Mouse (Mus musculus) embryonic facial prominence, embryonic 13.5 days (tissue): ENCODE measurements around the gene Cntnap2. TPM values are rescaled to one million over a fixed set of nuclear protein-coding genes. Genes with fewer than 3 reads are reported as not detected.

Source experiments
- ATAC-seq: fragments of 200-750 bp; cut with Nextera tagmentation; 2 replicates; pipeline ENCODE4 v1.8.0; 2017; ENCODE audit warnings: low read depth; ENCODE audit not compliant: insufficient number of reproducible peaks, insufficient read depth, low FRiP score, low TSS enrichment
- H3K27ac ChIP-seq: fragments of 300-500 bp; sonication (generic); 2 replicates; pipeline ENCODE4 v1.5.1; 2015; ENCODE audit warnings: moderate library complexity, mild to moderate bottlenecking, inconsistent platforms
- H3K27me3 ChIP-seq: fragments of 300-500 bp; sonication (generic); 2 replicates; pipeline ENCODE4 v1.6.1; 2015; ENCODE audit warnings: mild to moderate bottlenecking, inconsistent platforms
- H3K36me3 ChIP-seq: fragments of 300-500 bp; sonication (generic); 2 replicates; pipeline ENCODE4 v1.6.1; 2015; ENCODE audit warnings: mild to moderate bottlenecking, inconsistent platforms
- H3K4me1 ChIP-seq: fragments of 300-500 bp; sonication (generic); 2 replicates; pipeline ENCODE4 v1.6.1; 2015; ENCODE audit warnings: inconsistent platforms
- H3K4me2 ChIP-seq: fragments of 300-500 bp; sonication (generic); 2 replicates; pipeline ENCODE4 v1.6.1; 2015; ENCODE audit warnings: moderate library complexity, mild to moderate bottlenecking, inconsistent platforms
- H3K4me3 ChIP-seq: fragments of 300-500 bp; sonication (generic); 2 replicates; pipeline ENCODE4 v1.5.1; 2015; ENCODE audit warnings: mild to moderate bottlenecking, inconsistent platforms
- H3K9ac ChIP-seq: fragments of 300-500 bp; sonication (generic); 2 replicates; pipeline ENCODE4 v1.6.1; 2015; ENCODE audit warnings: mild to moderate bottlenecking, inconsistent platforms
- H3K9me3 ChIP-seq: fragments of 300-500 bp; sonication (generic); 2 replicates; pipeline ENCODE4 v1.6.1; 2016; ENCODE audit warnings: inconsistent platforms
- WGBS: fragments of 180-500 bp; shearing (Covaris S2); methylation state at CpG from one replicate; pipeline ENCODE4 v1.1.7; 2015; ENCODE audit warnings: mixed read lengths; 5-methylcytosine and 5-hydroxymethylcytosine counted together
- polyA plus RNA-seq: library from polyadenylated mRNA; unstranded; fragments of >200 nt; fragmentation: Nextera tagmentation; extraction: Ambion mirVana; gene quantifications from 2 replicates; pipeline ENCODE4 v1.2.1, GENCODE M21; 2015

The Cntnap2 gene
- polyA plus RNA-seq, 1 experiment from 2014 or later = 3.1 TPM

DNA sequence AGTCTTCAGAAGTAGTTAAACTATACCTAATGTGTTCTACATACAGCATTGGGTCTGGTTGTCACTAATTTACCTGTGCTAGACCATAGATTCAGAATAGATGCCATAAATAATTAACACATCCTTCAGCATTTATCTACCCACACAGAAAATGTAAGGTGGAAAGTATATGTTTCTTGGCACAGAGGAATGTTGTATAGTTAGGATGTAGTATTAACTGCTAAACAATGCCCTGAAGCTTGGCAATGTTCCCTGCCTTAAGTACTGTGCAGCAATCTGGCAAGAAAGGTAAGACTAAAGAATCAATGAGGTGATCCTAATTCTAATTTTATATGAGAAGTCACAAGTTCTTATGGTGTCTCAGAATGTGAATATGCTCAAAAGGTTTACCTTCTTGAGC, 529.9 kb downstream of the Cntnap2 start:
- no peak for ATAC-seq
- Histone ChIP-seq H3K36me3 (no peaks in the 10 kb centered on the region), H3K4me1 (no peaks in the 10 kb centered on the region), H3K27me3 (no peaks in the 10 kb centered on the region), H3K4me2 (no peak overlapping the region), H3K4me3 (no peak overlapping the region), H3K9ac (no peak overlapping the region), H3K27ac (no peak overlapping the region), H3K9me3 (no peaks in the 10 kb centered on the region)

DNA sequence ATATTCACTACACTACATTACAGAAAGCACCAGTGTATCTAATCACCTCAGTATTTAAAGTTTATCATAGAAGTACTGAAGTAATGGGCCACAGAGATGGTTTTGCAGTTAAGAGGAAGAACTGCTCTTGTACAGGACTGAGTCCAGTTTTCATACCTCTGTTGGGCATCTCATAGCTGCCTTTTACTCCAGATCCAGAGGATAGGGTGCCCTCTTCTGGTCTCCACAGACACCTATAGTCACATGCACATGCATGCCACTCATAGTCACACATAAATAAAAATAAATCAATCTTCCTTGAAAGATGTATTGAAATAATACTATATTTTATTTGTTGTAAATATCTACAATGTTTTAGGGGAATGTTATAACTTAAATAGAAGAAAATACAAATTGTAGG, 587.9 kb downstream of the Cntnap2 start:
- no peak overlapping the region for H3K27ac ChIP-seq
- ATAC-seq = no peak
- no peaks in the 10 kb centered on the region for H3K9me3 ChIP-seq
- no peaks in the 10 kb centered on the region for H3K27me3 ChIP-seq
- H3K36me3 ChIP-seq = no peaks in the 10 kb centered on the region
- H3K4me3 ChIP-seq = no peak overlapping the region
- H3K4me2 ChIP-seq = no peak overlapping the region
- no peaks in the 10 kb centered on the region for H3K4me1 ChIP-seq
- no peak overlapping the region for H3K9ac ChIP-seq

DNA sequence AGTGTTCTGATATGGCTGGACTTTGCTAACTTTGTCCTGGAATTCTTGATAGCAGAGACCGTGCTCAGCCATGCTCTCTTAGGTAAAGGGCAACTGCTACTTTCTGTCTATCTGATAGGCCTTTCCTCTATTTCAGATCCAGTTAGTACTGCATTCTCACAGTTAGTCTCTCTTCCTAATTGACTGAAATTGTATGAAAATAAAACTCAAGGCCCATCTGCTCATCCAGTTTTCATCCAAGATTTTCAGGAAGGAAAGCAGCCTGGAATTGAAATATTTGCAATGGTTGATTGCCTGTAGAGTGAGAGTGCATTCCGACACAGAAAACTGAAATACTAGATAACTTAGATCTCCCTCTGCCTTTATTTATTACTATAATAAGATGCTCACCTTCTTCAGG, 589.3 kb downstream of the Cntnap2 start:
- Histone ChIP-seq H3K27ac (no peak overlapping the region), H3K36me3 (no peaks in the 10 kb centered on the region), H3K27me3 (no peaks in the 10 kb centered on the region), H3K9ac (no peak overlapping the region), H3K9me3 (no peaks in the 10 kb centered on the region), H3K4me3 (no peak overlapping the region), H3K4me1 (no peaks in the 10 kb centered on the region), H3K4me2 (no peak overlapping the region)
- WGBS = 77% methylated on average over 2 of the region's 2 CpGs
- ATAC-seq = no peak

DNA sequence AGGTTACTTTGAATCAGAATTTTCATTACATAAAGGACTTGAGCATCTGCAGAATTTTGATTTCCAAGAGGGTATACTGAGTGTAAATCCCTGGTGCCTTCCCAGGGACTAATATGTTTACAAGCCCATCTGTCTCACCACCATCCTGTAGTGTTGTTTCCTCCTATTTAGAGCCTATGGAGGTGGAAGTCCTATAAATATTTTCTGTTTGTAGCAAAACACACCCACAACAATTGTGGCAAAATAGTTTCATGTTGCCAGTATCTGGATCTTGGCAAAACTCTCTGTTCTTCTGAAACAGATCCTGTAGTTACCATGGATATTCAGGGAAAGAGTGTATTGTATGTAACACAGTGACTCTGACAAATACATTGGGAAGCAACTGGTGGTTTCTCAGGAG, 641.1 kb downstream of the Cntnap2 start:
- H3K36me3 ChIP-seq = no peaks in the 10 kb centered on the region
- H3K4me1 ChIP-seq = no peaks in the 10 kb centered on the region
- no peak overlapping the region for H3K4me3 ChIP-seq
- H3K27ac ChIP-seq = no peak overlapping the region
- H3K9ac ChIP-seq = no peak overlapping the region
- H3K4me2 ChIP-seq = no peak overlapping the region
- no peaks in the 10 kb centered on the region for H3K27me3 ChIP-seq
- no peak for ATAC-seq
- no peaks in the 10 kb centered on the region for H3K9me3 ChIP-seq

DNA sequence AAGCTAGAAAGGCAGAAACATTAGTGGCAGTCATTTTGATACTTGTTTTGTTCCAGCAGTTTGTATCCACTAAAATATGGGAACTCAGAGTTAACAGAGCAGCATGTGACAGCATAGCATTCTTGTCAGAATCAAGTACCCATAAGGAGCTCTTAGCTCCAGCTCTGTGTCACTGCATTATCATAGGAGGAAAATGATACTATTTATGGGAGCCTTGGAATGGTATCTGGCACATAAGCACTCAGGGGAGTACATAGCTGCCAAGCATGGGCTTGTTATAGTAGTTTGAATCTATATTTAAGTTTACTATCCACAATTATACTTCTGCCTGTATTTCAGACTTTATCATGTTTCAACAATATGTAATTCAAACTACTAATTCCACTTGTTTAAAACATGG, 732.5 kb downstream of the Cntnap2 start:
- no peaks in the 10 kb centered on the region for H3K27me3 ChIP-seq
- ATAC-seq = no peak
- H3K27ac ChIP-seq = no peak overlapping the region

DNA sequence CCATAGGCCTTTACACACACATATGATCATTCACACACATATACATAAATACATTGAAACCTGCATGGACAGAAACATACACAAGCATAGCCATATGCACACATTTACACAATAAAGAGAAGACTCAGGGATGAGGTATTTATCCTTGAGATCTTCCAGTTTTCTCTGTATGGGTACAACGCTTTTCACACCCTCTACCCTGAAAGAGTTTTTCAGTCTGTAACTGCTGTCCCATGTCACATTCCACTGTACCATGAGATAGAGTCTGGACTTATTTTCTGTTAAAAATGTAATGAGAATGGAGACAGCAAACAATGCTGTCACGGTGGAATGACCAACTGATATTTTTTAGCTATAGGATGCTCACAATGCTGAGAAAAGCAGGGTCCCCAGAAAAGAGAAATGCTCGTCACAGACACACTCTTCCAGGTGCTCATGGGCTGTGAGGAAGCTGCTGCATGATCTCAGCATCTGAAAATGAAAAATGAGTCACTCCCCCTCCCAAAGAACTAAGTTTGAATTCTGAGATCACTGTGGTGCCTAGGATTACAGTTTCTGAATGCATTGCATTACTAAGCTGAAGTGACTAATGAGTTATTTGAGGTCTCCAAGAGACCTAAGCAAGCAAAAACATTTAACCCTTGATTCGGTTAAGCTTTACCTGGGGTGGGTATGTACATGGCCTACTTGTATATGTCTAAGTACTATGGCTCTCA, 782.6 kb downstream of the Cntnap2 start:
- H3K9ac ChIP-seq = no peak overlapping the region
- H3K4me1 ChIP-seq = no peaks in the 10 kb centered on the region
- no peak overlapping the region for H3K4me2 ChIP-seq
- no peaks in the 10 kb centered on the region for H3K27me3 ChIP-seq
- no peak overlapping the region for H3K4me3 ChIP-seq
- no peak for ATAC-seq
- no peak overlapping the region for H3K27ac ChIP-seq
- H3K9me3 ChIP-seq = no peaks in the 10 kb centered on the region
- WGBS = 80% methylated on average over 4 of the region's 4 CpGs
- no peaks in the 10 kb centered on the region for H3K36me3 ChIP-seq

More for the DNA sequence above, 732.5 kb downstream of the Cntnap2 start:
- H3K4me3 ChIP-seq = no peak overlapping the region
- H3K9ac ChIP-seq = no peak overlapping the region
- H3K4me2 ChIP-seq = no peak overlapping the region
- H3K36me3 ChIP-seq = no peaks in the 10 kb centered on the region
- H3K4me1 ChIP-seq = peaks cover 2% of the 10 kb centered on the region; the same call in 1 of the 2 replicates
- H3K9me3 ChIP-seq = no peaks in the 10 kb centered on the region

DNA sequence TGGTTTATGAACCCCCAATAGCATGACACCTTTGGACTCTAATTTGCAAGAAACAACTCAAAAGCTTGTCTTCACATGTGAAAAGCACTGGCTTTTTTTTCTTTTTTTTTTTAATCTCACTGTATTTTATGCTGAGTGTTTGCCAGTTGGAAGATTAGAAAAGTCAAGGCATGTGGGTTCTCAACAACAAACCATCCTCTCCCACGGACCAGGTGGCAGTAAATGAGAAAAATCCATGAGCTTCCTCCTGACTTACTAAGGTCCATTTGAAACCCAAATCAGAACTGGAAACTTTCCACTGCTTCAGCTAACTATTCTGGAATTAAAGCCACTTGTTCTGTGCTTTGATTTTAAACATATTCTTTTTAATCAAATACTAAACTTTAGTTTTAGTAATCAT, 784.6 kb downstream of the Cntnap2 start:
- WGBS = 47% methylated on average over 1 of the region's 1 CpGs
- no peaks in the 10 kb centered on the region for H3K27me3 ChIP-seq
- H3K4me3 ChIP-seq = no peak overlapping the region
- H3K9me3 ChIP-seq = no peaks in the 10 kb centered on the region
- H3K9ac ChIP-seq = no peak overlapping the region
- H3K4me1 ChIP-seq = no peaks in the 10 kb centered on the region
- no peak overlapping the region for H3K27ac ChIP-seq
- no peak for ATAC-seq
- no peaks in the 10 kb centered on the region for H3K36me3 ChIP-seq
- H3K4me2 ChIP-seq = no peak overlapping the region

DNA sequence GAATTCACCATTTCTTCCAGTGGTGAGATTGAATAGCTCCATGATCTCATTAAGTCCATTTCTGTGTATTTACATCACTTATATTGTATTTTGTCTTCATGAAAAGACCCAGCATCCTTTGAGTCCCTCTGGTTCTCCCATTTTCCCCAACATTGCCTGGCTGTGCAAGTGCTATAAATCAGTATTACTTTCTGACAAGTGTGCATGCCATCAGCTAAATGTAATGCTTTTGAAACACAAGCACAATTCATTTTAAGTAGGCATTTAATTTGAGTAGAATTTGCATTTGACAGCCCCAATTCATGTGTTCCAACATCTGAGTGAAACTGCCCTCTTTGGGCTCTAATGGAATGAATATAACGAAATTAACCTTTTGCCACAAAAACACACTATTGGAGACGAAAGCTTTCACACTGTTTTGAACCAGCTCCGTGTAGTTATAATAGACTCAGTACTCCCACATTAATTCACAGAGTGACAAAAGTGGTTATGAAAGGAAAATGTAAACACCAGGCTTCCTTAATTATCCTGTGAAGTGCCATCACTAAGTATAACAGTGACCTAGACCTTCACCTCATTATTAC, 812.3 kb downstream of the Cntnap2 start:
- Histone ChIP-seq H3K27ac (no peak overlapping the region), H3K9me3 (no peaks in the 10 kb centered on the region), H3K4me2 (no peak overlapping the region), H3K27me3 (no peaks in the 10 kb centered on the region), H3K4me1 (no peaks in the 10 kb centered on the region), H3K9ac (no peak overlapping the region), H3K36me3 (no peaks in the 10 kb centered on the region), H3K4me3 (no peak overlapping the region)
- ATAC-seq = no peak
- 75% methylated on average over 3 of the region's 3 CpGs for WGBS

DNA sequence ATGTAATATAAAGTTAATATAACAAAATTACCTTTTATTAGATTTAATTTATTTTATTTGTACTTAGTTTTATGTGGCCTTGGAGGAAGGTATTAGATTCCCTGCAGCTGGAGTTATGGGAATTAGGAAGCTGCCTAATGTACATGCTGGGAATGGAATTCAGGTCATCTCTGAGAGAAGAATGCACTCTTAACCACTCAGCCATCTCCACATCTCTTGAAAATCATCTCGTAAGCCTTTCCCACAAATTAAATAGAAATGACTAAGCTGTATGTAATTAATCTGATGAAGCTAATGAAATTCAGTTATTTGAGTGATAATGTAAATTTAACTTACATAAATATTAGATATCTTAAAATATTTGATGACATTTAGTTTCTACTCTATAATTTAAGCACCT, 826.3 kb downstream of the Cntnap2 start:
- Histone ChIP-seq H3K9ac (no peak overlapping the region), H3K4me2 (no peak overlapping the region), H3K27ac (no peak overlapping the region), H3K4me1 (no peaks in the 10 kb centered on the region), H3K27me3 (no peaks in the 10 kb centered on the region), H3K36me3 (no peaks in the 10 kb centered on the region), H3K4me3 (no peak overlapping the region), H3K9me3 (no peaks in the 10 kb centered on the region)
- ATAC-seq = no peak
- 67% methylated on average over 1 of the region's 1 CpGs for WGBS

DNA sequence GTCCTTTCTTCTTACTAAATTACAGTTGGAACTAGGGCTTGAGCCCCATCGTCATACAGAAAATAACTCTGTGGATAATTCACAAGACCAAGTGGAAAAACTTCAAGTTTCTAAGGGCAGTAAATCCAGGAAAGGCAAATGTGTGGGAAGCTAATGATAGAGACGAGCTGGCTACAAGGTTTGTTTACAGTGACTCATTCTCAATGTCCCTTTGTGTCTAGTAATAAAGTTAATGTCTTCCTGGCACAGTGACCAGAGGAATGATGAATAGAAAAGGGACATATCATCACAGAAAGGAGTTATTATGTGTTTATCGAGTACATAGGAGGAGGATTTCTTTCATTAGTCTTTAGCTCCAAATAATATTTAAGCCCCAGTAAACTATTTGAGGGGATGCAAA, 828.7 kb downstream of the Cntnap2 start:
- no peak overlapping the region for H3K4me3 ChIP-seq
- ATAC-seq = no peak
- H3K9me3 ChIP-seq = no peaks in the 10 kb centered on the region
- WGBS = 75% methylated on average over 3 of the region's 3 CpGs
- no peaks in the 10 kb centered on the region for H3K36me3 ChIP-seq
- no peaks in the 10 kb centered on the region for H3K27me3 ChIP-seq
- H3K27ac ChIP-seq = no peak overlapping the region
- no peaks in the 10 kb centered on the region for H3K4me1 ChIP-seq
- H3K9ac ChIP-seq = no peak overlapping the region
- no peak overlapping the region for H3K4me2 ChIP-seq

DNA sequence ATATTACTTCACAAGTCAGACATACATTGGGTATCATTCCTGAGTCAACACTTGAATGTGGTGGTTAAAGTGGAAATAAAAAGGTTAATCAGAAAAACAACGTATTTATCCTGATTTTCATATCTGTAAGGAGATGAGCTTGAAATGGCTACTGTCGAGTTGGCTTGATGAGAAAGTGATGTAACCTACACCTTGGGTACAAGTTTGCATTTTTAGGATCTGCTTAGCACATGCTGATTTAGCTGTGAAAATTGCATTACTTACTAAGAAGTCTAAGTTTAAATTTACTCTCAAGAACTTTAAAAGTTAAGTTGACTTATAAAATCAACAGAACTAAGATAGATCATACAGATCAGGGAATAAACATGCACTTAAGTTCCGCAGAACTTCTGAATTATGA, 879.1 kb downstream of the Cntnap2 start:
- Histone ChIP-seq H3K4me2 (no peak overlapping the region), H3K9me3 (no peaks in the 10 kb centered on the region), H3K36me3 (no peaks in the 10 kb centered on the region), H3K27ac (no peak overlapping the region), H3K27me3 (no peaks in the 10 kb centered on the region), H3K4me3 (no peak overlapping the region), H3K4me1 (0 out of 2 replicates have a peak, but pooled peaks cover 5% of the 10 kb centered on the region), H3K9ac (no peak overlapping the region)
- WGBS = 59% methylated on average over 3 of the region's 3 CpGs
- ATAC-seq = no peak

DNA sequence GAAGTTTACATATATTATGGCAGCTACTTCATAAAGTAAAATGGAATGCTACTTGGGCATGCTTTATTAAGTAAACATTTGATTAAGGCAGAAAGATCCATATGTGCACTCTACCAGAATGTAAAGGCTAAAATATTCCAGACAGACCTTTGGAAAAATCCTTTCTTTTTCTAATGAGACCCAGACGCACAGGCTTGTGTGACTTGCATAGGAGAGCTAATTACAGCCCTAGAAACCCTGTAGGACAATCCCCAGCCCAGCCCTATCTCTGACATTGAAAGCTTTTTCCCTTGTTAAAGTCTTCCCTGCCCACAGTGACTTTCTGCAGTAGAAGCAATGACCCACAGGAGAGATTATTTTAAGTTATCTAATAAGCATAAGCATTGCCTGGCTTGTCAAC, 879.6 kb downstream of the Cntnap2 start:
- no peak overlapping the region for H3K4me3 ChIP-seq
- no peak for ATAC-seq
- WGBS = 9% methylated on average over 1 of the region's 1 CpGs
- no peaks in the 10 kb centered on the region for H3K9me3 ChIP-seq
- H3K4me1 ChIP-seq = 0 out of 2 replicates have a peak, but pooled peaks cover 5% of the 10 kb centered on the region
- no peaks in the 10 kb centered on the region for H3K27me3 ChIP-seq
- H3K27ac ChIP-seq = no peak overlapping the region
- H3K9ac ChIP-seq = no peak overlapping the region
- no peak overlapping the region for H3K4me2 ChIP-seq
- H3K36me3 ChIP-seq = no peaks in the 10 kb centered on the region
